Mouse (Mus musculus) lung, adult 2 months (tissue): ENCODE measurements around the gene Il17rd.
A peak's percentile ranks its signal among the peaks of the same experiment; 100 is the strongest.

Experiments used
- CTCF ChIP-seq: fragments of 200-500 bp; IDR thresholded peaks from 2 replicates; pipeline ENCODE4 v1.5.1; 2011; ENCODE audit warnings: mild to moderate bottlenecking, low read length, control low read depth; ENCODE audit not compliant: insufficient read depth
- POLR2A ChIP-seq: fragments of 200-500 bp; IDR thresholded peaks from 2 replicates; pipeline ENCODE4 v1.6.1; 2011; ENCODE audit warnings: low read depth, mild to moderate bottlenecking, control low read depth, low read length, borderline replicate concordance; ENCODE audit errors: extremely low read depth

- TF ChIP-seq POLR2A = peak; percentile 59; the same call in 1 of the 2 replicates
- TF ChIP-seq CTCF = no peak
Observed at GRCm38 (mm10) chr14:27114362-27115274, 75.9 kb downstream of the Il17rd start, which contains the start of gene Arhgef3.
